Mouse (Mus musculus): ENCODE results near the gene Fyn. TPM values are rescaled to one million over a fixed set of nuclear protein-coding genes. Genes with fewer than 3 reads are reported as not detected.

Gene Fyn
- total and polyA plus RNA-seq, 2 experiments = 4.4 to 5.6 TPM

DNA sequence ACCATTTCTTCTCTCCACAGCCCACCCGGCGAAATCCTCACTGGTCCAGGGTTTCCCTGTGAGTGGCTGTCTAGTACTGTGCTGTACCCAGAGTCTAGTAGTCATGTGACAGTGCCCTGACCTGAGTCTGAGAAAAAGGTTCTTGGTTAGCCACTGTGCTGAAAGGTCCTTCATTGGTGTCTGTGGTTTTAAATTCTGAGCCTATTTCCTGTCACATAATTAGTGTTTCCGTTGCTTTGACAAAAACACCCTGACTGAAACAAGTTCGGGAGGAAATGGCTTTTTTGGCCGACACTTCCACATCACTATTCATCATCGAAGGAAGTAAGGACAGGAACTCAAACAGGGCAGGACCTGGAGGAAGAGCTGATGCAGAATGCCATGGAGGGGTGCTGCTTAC, 33.8 kb downstream of the Fyn start:
- Histone ChIP-seq H3K27me3 (ENCODE audit: control insufficient read depth, insufficient read depth, low read length) (no peaks in the 10 kb centered on the region), H3K79me2 (ENCODE audit: control insufficient read depth, insufficient read depth, low read length) (no peaks in the 10 kb centered on the region), H3K9ac (ENCODE audit: low read depth, low read length) (no peak overlapping the region), H3K27ac (replicated peaks; ENCODE audit: insufficient read depth, low read depth, low read length) (no peak overlapping the region), H3K36me3 (ENCODE audit: control insufficient read depth, insufficient read depth, low read length) (no peaks in the 10 kb centered on the region), H3K4me3 (ENCODE audit: insufficient read depth, low read depth, low read length) (no peak overlapping the region), H3K4me1 (ENCODE audit: control insufficient read depth, insufficient read depth, low read length) (peaks cover 4% of the 10 kb centered on the region; the same call in 1 of the 2 replicates)
- 71% methylated on average over 6 of the region's 6 CpGs for WGBS
- DNase-seq (ENCODE audit: extremely low read depth, low read depth, low spot score) = peak; percentile 31
- no peak for TF ChIP-seq CTCF (IDR thresholded peaks at IDR 0.05; ENCODE audit: low read depth, low read length)
- no peak for TF ChIP-seq POLR2A (IDR thresholded peaks at IDR 0.05; ENCODE audit: extremely low read depth, insufficient read depth, low read length)

DNA sequence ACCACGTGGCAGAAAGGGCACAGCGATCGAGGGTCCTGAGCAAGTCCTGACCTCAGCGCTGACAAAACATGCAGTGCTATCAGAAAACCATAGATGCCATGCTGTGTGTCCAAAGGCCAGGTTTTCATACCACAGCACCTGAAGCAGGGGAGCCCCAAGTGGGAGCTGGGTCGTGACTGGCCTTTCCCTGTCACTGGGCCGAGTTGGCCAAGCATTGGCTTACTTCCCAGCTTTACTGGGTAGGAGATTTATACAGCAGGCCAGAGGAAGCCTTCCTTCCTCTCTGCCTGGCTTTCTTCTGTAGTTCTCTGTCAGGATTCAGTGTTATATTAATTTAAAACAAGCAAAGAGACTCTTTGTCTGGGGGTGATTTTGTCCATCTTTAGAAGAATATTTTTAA, 35.1 kb downstream of the Fyn start:
- no peaks in the 10 kb centered on the region for H3K27me3 ChIP-seq (ENCODE audit: control insufficient read depth, insufficient read depth, low read length)
- no peak overlapping the region for H3K9ac ChIP-seq (ENCODE audit: low read depth, low read length)
- 73% methylated on average over 6 of the region's 6 CpGs for WGBS
- DNase-seq (ENCODE audit: extremely low read depth, low read depth, low spot score) = no peak
- H3K27ac ChIP-seq (replicated peaks; ENCODE audit: insufficient read depth, low read depth, low read length) = no peak overlapping the region
- TF ChIP-seq CTCF (IDR thresholded peaks at IDR 0.05; ENCODE audit: low read depth, low read length) = no peak
- no peak for TF ChIP-seq POLR2A (IDR thresholded peaks at IDR 0.05; ENCODE audit: extremely low read depth, insufficient read depth, low read length)
- no peaks in the 10 kb centered on the region for H3K36me3 ChIP-seq (ENCODE audit: control insufficient read depth, insufficient read depth, low read length)
- H3K4me3 ChIP-seq (ENCODE audit: insufficient read depth, low read depth, low read length) = no peak overlapping the region
- peaks cover 4% of the 10 kb centered on the region; the same call in 1 of the 2 replicates for H3K4me1 ChIP-seq (ENCODE audit: control insufficient read depth, insufficient read depth, low read length)
- H3K79me2 ChIP-seq (ENCODE audit: control insufficient read depth, insufficient read depth, low read length) = no peaks in the 10 kb centered on the region

DNA sequence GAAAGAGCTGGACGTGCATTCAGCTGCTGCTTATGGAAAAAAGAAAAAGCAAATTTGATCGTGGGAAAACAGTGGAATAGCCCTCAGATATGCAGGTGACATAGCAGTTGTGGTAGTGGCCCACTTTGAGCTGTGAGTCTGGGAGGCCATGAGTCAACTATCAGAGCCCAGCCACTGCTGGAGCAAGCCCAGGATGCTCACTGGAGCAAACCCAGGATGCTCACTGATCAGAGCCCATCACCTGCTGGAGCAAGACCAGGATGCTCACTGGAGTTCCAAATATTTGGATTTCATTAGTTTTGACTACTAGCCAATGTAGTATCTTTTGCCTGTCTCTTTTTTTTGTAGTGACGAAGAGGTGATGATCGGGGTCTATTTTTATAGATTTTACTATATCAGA, 35.5 kb downstream of the Fyn start:
- Histone ChIP-seq H3K4me1 (ENCODE audit: control insufficient read depth, insufficient read depth, low read length) (peaks cover 4% of the 10 kb centered on the region; the same call in 1 of the 2 replicates), H3K27ac (replicated peaks; ENCODE audit: insufficient read depth, low read depth, low read length) (no peak overlapping the region), H3K9ac (ENCODE audit: low read depth, low read length) (no peak overlapping the region), H3K4me3 (ENCODE audit: insufficient read depth, low read depth, low read length) (no peak overlapping the region), H3K79me2 (ENCODE audit: control insufficient read depth, insufficient read depth, low read length) (no peaks in the 10 kb centered on the region), H3K27me3 (ENCODE audit: control insufficient read depth, insufficient read depth, low read length) (no peaks in the 10 kb centered on the region), H3K36me3 (ENCODE audit: control insufficient read depth, insufficient read depth, low read length) (no peaks in the 10 kb centered on the region)
- TF ChIP-seq CTCF (IDR thresholded peaks at IDR 0.05; ENCODE audit: low read depth, low read length) = no peak
- no peak for TF ChIP-seq POLR2A (IDR thresholded peaks at IDR 0.05; ENCODE audit: extremely low read depth, insufficient read depth, low read length)
- WGBS = 75% methylated on average over 4 of the region's 4 CpGs
- DNase-seq (ENCODE audit: extremely low read depth, low read depth, low spot score) = no peak

DNA sequence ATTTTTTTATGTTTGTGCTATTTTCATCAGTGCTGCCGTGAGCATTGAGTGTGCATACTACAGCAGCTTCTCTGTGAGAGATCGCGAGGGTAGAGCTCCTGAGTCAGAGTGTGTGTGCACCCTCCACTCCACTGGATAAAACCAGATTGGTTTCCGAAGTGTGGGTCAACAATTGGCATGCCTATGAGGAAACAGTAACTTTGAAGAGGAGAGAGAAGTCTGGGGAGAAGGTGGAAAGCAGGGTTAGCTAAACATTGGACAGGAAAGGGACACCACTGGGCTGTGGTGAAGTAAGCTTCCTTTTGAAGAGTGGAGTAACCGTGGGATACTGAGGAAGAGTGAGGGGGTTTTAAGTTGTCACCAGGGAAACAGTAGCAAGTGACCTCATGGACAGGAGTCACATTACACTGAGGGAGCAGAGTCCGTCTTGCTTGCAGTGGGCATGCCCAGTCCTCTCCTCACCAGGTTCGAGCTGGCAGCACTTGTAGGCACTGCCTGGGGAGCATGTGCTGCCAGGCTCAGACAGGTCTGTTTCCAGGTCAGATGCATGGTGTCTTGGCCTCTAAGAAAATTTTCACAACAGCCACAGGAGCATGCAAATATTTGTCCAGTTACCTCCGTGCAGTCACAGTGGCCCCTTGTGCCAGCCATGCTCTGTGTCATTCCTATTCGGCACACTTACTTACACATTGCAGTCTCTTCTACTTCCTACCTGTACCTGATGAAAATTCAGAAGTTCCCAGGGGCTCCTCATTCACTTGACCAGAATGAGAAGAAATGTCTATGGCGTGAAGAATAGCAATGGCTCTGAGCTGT, 37.5 kb downstream of the Fyn start:
- DNase-seq (ENCODE audit: extremely low read depth, low read depth, low spot score) = peak; percentile 76
- Histone ChIP-seq H3K9ac (ENCODE audit: low read depth, low read length) (no peak overlapping the region), H3K36me3 (ENCODE audit: control insufficient read depth, insufficient read depth, low read length) (no peaks in the 10 kb centered on the region), H3K79me2 (ENCODE audit: control insufficient read depth, insufficient read depth, low read length) (no peaks in the 10 kb centered on the region), H3K27ac (replicated peaks; ENCODE audit: insufficient read depth, low read depth, low read length) (no peak overlapping the region), H3K27me3 (ENCODE audit: control insufficient read depth, insufficient read depth, low read length) (no peaks in the 10 kb centered on the region), H3K4me3 (ENCODE audit: insufficient read depth, low read depth, low read length) (no peak overlapping the region), H3K4me1 (ENCODE audit: control insufficient read depth, insufficient read depth, low read length) (peaks cover 4% of the 10 kb centered on the region; the same call in 1 of the 2 replicates)
- TF ChIP-seq CTCF (IDR thresholded peaks at IDR 0.05; ENCODE audit: low read depth, low read length) (peak; percentile 6; the same call in 1 of the 2 replicates), POLR2A (IDR thresholded peaks at IDR 0.05; ENCODE audit: extremely low read depth, insufficient read depth, low read length) (no peak)
- 30% methylated on average over 10 of the region's 10 CpGs for WGBS

DNA sequence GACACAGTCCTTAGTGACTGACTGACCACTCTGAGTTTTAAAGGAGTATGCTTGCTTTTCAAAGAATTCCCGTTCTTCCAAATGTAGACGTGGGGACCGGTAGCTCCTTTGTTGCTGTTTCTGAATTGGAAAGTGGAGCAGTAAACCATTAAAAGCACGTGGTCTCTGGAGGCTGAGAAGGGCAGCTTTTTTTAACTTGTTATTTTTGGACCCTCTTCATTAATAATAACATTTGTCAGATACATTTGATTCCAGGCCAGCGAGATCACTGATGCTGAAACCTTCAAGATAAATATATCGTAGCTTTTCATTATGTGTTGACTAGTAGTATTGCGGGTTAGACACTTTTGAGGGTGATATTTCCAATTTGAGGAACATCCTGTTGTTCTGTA, 38.1 kb downstream of the Fyn start:
- no peaks in the 10 kb centered on the region for H3K79me2 ChIP-seq (ENCODE audit: control insufficient read depth, insufficient read depth, low read length)

DNA sequence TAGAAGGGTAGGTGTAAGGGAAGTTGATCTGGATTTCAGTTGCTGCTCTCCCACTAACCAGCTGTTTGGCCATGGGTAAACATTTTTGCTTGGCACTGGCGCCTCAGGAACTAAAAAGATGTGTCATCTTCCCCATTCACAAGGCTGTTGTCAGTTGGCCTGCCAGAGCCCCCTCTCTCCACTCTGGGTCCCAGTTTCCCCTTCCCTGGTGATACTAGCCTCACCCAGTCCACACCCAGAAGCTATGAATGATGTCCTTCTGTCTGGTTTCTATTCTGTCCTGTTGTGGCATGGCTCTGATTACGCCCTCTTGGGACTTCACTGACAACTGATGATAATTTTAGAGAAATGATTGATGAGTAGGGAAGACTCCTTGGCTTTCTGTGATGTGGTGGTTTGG, 38.9 kb downstream of the Fyn start:
- Histone ChIP-seq H3K27me3 (ENCODE audit: control insufficient read depth, insufficient read depth, low read length) (no peaks in the 10 kb centered on the region), H3K27ac (replicated peaks; ENCODE audit: insufficient read depth, low read depth, low read length) (no peak overlapping the region), H3K4me1 (ENCODE audit: control insufficient read depth, insufficient read depth, low read length) (peaks cover 4% of the 10 kb centered on the region), H3K79me2 (ENCODE audit: control insufficient read depth, insufficient read depth, low read length) (no peaks in the 10 kb centered on the region), H3K4me3 (ENCODE audit: insufficient read depth, low read depth, low read length) (no peak overlapping the region), H3K36me3 (ENCODE audit: control insufficient read depth, insufficient read depth, low read length) (no peaks in the 10 kb centered on the region), H3K9ac (ENCODE audit: low read depth, low read length) (no peak overlapping the region)
- DNase-seq (ENCODE audit: extremely low read depth, low read depth, low spot score) = no peak
- 88% methylated on average over 2 of the region's 2 CpGs for WGBS
- TF ChIP-seq CTCF (IDR thresholded peaks at IDR 0.05; ENCODE audit: low read depth, low read length) = no peak
- no peak for TF ChIP-seq POLR2A (IDR thresholded peaks at IDR 0.05; ENCODE audit: extremely low read depth, insufficient read depth, low read length)

More for the DNA sequence above, 38.1 kb downstream of the Fyn start:
- Histone ChIP-seq H3K27me3 (ENCODE audit: control insufficient read depth, insufficient read depth, low read length) (no peaks in the 10 kb centered on the region), H3K4me3 (ENCODE audit: insufficient read depth, low read depth, low read length) (no peak overlapping the region), H3K27ac (replicated peaks; ENCODE audit: insufficient read depth, low read depth, low read length) (no peak overlapping the region), H3K4me1 (ENCODE audit: control insufficient read depth, insufficient read depth, low read length) (peaks cover 4% of the 10 kb centered on the region; the same call in 1 of the 2 replicates), H3K9ac (ENCODE audit: low read depth, low read length) (no peak overlapping the region), H3K36me3 (ENCODE audit: control insufficient read depth, insufficient read depth, low read length) (no peaks in the 10 kb centered on the region)
- 79% methylated on average over 7 of the region's 7 CpGs for WGBS
- TF ChIP-seq POLR2A (IDR thresholded peaks at IDR 0.05; ENCODE audit: extremely low read depth, insufficient read depth, low read length) (no peak), CTCF (IDR thresholded peaks at IDR 0.05; ENCODE audit: low read depth, low read length) (no peak)
- no peak for DNase-seq (ENCODE audit: extremely low read depth, low read depth, low spot score)
